Mouse (Mus musculus) kidney, adult 2 months (tissue): Measurements from ENCODE around the gene Gh.

ENCODE experiments used
- CTCF ChIP-seq: fragments of 200-500 bp; conservative IDR thresholded peaks from 2 replicates; pipeline ENCODE4 v1.5.1; 2011; ENCODE audit warnings: low read depth, mild to moderate bottlenecking, control low read depth, low read length, moderate library complexity, mixed read lengths; ENCODE audit not compliant: insufficient read depth, insufficient read length
- POLR2A ChIP-seq: fragments of 200-500 bp; IDR thresholded peaks from one replicate; pipeline ENCODE4 v1.6.1; 2011; ENCODE audit warnings: low read depth, low read length, control low read depth

DNA sequence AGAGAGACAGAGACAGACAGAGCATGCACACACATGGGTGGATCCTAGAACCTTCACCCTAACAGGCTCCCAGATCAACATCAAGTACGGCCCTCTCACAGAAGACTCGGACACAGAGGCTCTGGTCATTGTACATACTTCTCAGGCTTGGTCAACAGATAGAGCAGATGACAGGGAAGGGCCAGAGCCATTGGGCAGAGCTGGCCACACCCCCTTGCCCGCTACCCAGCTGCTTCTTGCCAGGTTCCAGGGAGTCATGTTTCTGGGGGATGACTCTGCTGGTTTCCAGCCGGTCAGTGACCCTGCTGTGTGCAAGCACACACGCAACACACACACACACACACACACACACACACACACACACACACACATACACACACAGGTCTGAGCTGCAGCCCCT is 49.2 kb upstream of the Gh start:
- no peak for TF ChIP-seq POLR2A
- no peak for TF ChIP-seq CTCF
